Mouse (Mus musculus): Measurements from ENCODE around the gene Hist3h2a. TPM values are rescaled to one million over a fixed set of nuclear protein-coding genes. Genes with fewer than 3 reads are reported as not detected.
"Not testable (repeated sequence)": the region's sequence is repeated elsewhere in the genome, so short reads cannot be mapped to it uniquely, and the experiment has no call there.

The Hist3h2a gene
- polyA plus RNA-seq, 1 experiment from 2014 or later = 19.2 TPM

GRCm38 (mm10) chr11:58951210-58951609 lies 3.3 kb upstream of the Hist3h2a start:
- peaks cover 25% of the 10 kb centered on the region for H3K27me3 ChIP-seq (ENCODE audit: control insufficient read depth, insufficient read depth, low read length)
- H3K4me3 ChIP-seq (ENCODE audit: low read depth, low read length) = no peak overlapping the region
- ATAC-seq (ENCODE audit: insufficient number of reproducible peaks, low FRiP score, low TSS enrichment, low read depth) = no peak
- no peak for DNase-seq (ENCODE audit: low spot score)
- no peak overlapping the region for H3K9ac ChIP-seq (ENCODE audit: low read length)
- no peak overlapping the region for H3K27ac ChIP-seq (replicated peaks; ENCODE audit: low read depth, low read length)
- WGBS = 70% methylated on average over 5 of the region's 5 CpGs
- no peaks in the 10 kb centered on the region for H3K36me3 ChIP-seq (ENCODE audit: control insufficient read depth, insufficient read depth, low read length)
- H3K9me3 ChIP-seq (ENCODE audit: control insufficient read depth, low read length) = no peaks in the 10 kb centered on the region
- H3K4me2 ChIP-seq (ENCODE audit: low read depth, severe bottlenecking) = no peak overlapping the region
- H3K4me1 ChIP-seq (ENCODE audit: control insufficient read depth, insufficient read depth, low read length) = peaks cover 10% of the 10 kb centered on the region; the same call in 1 of the 2 replicates

- Histone ChIP-seq H3K4me1 (ENCODE audit: control insufficient read depth, insufficient read depth, low read length) (peaks cover 18% of the 10 kb centered on the region; the same call in 1 of the 2 replicates), H3K36me3 (ENCODE audit: control insufficient read depth, insufficient read depth, low read length) (no peaks in the 10 kb centered on the region; the same call in 1 of the 2 replicates), H3K4me3 (ENCODE audit: low read depth, low read length) (peak overlapping the region; percentile 82), H3K9ac (ENCODE audit: low read length) (peak overlapping the region; percentile 59), H3K4me2 (ENCODE audit: low read depth, severe bottlenecking) (peak overlapping the region; percentile 89), H3K27ac (replicated peaks; ENCODE audit: low read depth, low read length) (peak overlapping the region; percentile 55; the same call in 1 of the 2 replicates), H3K27me3 (ENCODE audit: control insufficient read depth, insufficient read depth, low read length) (peaks cover 18% of the 10 kb centered on the region), H3K9me3 (ENCODE audit: control insufficient read depth, low read length) (no peaks in the 10 kb centered on the region)
- no peak for ATAC-seq (ENCODE audit: insufficient number of reproducible peaks, low FRiP score, low TSS enrichment, low read depth)
- DNase-seq (ENCODE audit: low spot score) = peak; percentile 57
- 2% methylated on average over 33 of the region's 33 CpGs for WGBS
These were observed 925 bp upstream of the Hist3h2a start for GRCm38 (mm10) chr11:58953351-58954169.

- H3K27me3 ChIP-seq (ENCODE audit: control insufficient read depth, insufficient read depth, low read length) = peaks cover 20% of the 10 kb centered on the region
- H3K4me3 ChIP-seq (ENCODE audit: low read depth, low read length) = peak overlapping the region; percentile 82
These were observed 390 bp upstream of the Hist3h2a start for GRCm38 (mm10) chr11:58954170-58954419.

GRCm38 (mm10) chr11:58955143-58955867 lies 820 bp downstream of the Hist3h2a start:
- Histone ChIP-seq H3K27ac (replicated peaks; ENCODE audit: low read depth, low read length) (peak overlapping the region; percentile 96), H3K9me3 (ENCODE audit: control insufficient read depth, low read length) (no peaks in the 10 kb centered on the region), H3K9ac (ENCODE audit: low read length) (peak overlapping the region; percentile 90), H3K36me3 (ENCODE audit: control insufficient read depth, insufficient read depth, low read length) (no peaks in the 10 kb centered on the region; the same call in 1 of the 2 replicates), H3K4me2 (ENCODE audit: low read depth, severe bottlenecking) (peak overlapping the region; percentile 89), H3K27me3 (ENCODE audit: control insufficient read depth, insufficient read depth, low read length) (peaks cover 15% of the 10 kb centered on the region; the same call in 1 of the 2 replicates), H3K4me3 (ENCODE audit: low read depth, low read length) (peak overlapping the region; percentile 82), H3K4me1 (ENCODE audit: control insufficient read depth, insufficient read depth, low read length) (peaks cover 18% of the 10 kb centered on the region; the same call in 1 of the 2 replicates)
- ATAC-seq (ENCODE audit: insufficient number of reproducible peaks, low FRiP score, low TSS enrichment, low read depth) (peak; percentile 18; the same call in 1 of the 2 replicates), DNase-seq (ENCODE audit: low spot score) (peak; percentile 47)
- under 1% methylated on average over 20 of the region's 20 CpGs for WGBS

More at GRCm38 (mm10) chr11:58954170-58954419, 390 bp upstream of the Hist3h2a start:
- not testable (repeated sequence) for ATAC-seq (ENCODE audit: insufficient number of reproducible peaks, low FRiP score, low TSS enrichment, low read depth); H3K36me3 ChIP-seq (ENCODE audit: control insufficient read depth, insufficient read depth, low read length); H3K9me3 ChIP-seq (ENCODE audit: control insufficient read depth, low read length); DNase-seq (ENCODE audit: low spot score)
- H3K4me2 ChIP-seq (ENCODE audit: low read depth, severe bottlenecking) = peak overlapping the region; percentile 89
- WGBS = under 1% methylated on average over 17 of the region's 17 CpGs
- peak overlapping the region; percentile 55; the same call in 1 of the 2 replicates for H3K27ac ChIP-seq (replicated peaks; ENCODE audit: low read depth, low read length)
- H3K4me1 ChIP-seq (ENCODE audit: control insufficient read depth, insufficient read depth, low read length) = peaks cover 18% of the 10 kb centered on the region; the same call in 1 of the 2 replicates
- H3K9ac ChIP-seq (ENCODE audit: low read length) = peak overlapping the region; percentile 59

GRCm38 (mm10) chr11:58955868-58956257 lies 1.4 kb downstream of the Hist3h2a start:
- H3K36me3 ChIP-seq (ENCODE audit: control insufficient read depth, insufficient read depth, low read length) = no peaks in the 10 kb centered on the region; the same call in 1 of the 2 replicates
- H3K27me3 ChIP-seq (ENCODE audit: control insufficient read depth, insufficient read depth, low read length) = peaks cover 12% of the 10 kb centered on the region; the same call in 1 of the 2 replicates
- ATAC-seq (ENCODE audit: insufficient number of reproducible peaks, low FRiP score, low TSS enrichment, low read depth) (no peak), DNase-seq (ENCODE audit: low spot score) (no peak)
- H3K4me1 ChIP-seq (ENCODE audit: control insufficient read depth, insufficient read depth, low read length) = peaks cover 18% of the 10 kb centered on the region; the same call in 1 of the 2 replicates
- peak overlapping the region; percentile 89 for H3K4me2 ChIP-seq (ENCODE audit: low read depth, severe bottlenecking)
- no peaks in the 10 kb centered on the region for H3K9me3 ChIP-seq (ENCODE audit: control insufficient read depth, low read length)
- peak overlapping the region; percentile 82 for H3K4me3 ChIP-seq (ENCODE audit: low read depth, low read length)
- 36% methylated on average over 8 of the region's 8 CpGs for WGBS
- peak overlapping the region; percentile 90 for H3K9ac ChIP-seq (ENCODE audit: low read length)
- H3K27ac ChIP-seq (replicated peaks; ENCODE audit: low read depth, low read length) = no peak overlapping the region; the same call in 1 of the 2 replicates

GRCm38 (mm10) chr11:58957226-58957914 lies 2.9 kb downstream of the Hist3h2a start:
- no peak overlapping the region; the same call in 1 of the 2 replicates for H3K4me3 ChIP-seq (ENCODE audit: low read depth, low read length)
- DNase-seq (ENCODE audit: low spot score) (no peak), ATAC-seq (ENCODE audit: insufficient number of reproducible peaks, low FRiP score, low TSS enrichment, low read depth) (no peak)
- no peak overlapping the region for H3K4me2 ChIP-seq (ENCODE audit: low read depth, severe bottlenecking)
- 86% methylated on average over 5 of the region's 5 CpGs for WGBS
- H3K27ac ChIP-seq (replicated peaks; ENCODE audit: low read depth, low read length) = no peak overlapping the region
- peaks cover 16% of the 10 kb centered on the region for H3K27me3 ChIP-seq (ENCODE audit: control insufficient read depth, insufficient read depth, low read length)
- H3K9ac ChIP-seq (ENCODE audit: low read length) = no peak overlapping the region
- no peaks in the 10 kb centered on the region; the same call in 1 of the 2 replicates for H3K36me3 ChIP-seq (ENCODE audit: control insufficient read depth, insufficient read depth, low read length)
- peaks cover 18% of the 10 kb centered on the region; the same call in 1 of the 2 replicates for H3K4me1 ChIP-seq (ENCODE audit: control insufficient read depth, insufficient read depth, low read length)
- no peaks in the 10 kb centered on the region for H3K9me3 ChIP-seq (ENCODE audit: control insufficient read depth, low read length)

- Histone ChIP-seq H3K27me3 (ENCODE audit: control insufficient read depth, insufficient read depth, low read length) (peaks cover 22% of the 10 kb centered on the region), H3K9ac (ENCODE audit: low read length) (no peak overlapping the region)
- no peak for ATAC-seq (ENCODE audit: insufficient number of reproducible peaks, low FRiP score, low TSS enrichment, low read depth)
These were observed 4.1 kb downstream of the Hist3h2a start for GRCm38 (mm10) chr11:58958536-58958935.

More at GRCm38 (mm10) chr11:58958536-58958935, 4.1 kb downstream of the Hist3h2a start:
- no peak overlapping the region for H3K4me3 ChIP-seq (ENCODE audit: low read depth, low read length)
- DNase-seq (ENCODE audit: low spot score) = no peak
- no peaks in the 10 kb centered on the region for H3K9me3 ChIP-seq (ENCODE audit: control insufficient read depth, low read length)
- no peak overlapping the region for H3K4me2 ChIP-seq (ENCODE audit: low read depth, severe bottlenecking)
- 88% methylated on average over 6 of the region's 6 CpGs for WGBS
- H3K36me3 ChIP-seq (ENCODE audit: control insufficient read depth, insufficient read depth, low read length) = no peaks in the 10 kb centered on the region; the same call in 1 of the 2 replicates
- H3K4me1 ChIP-seq (ENCODE audit: control insufficient read depth, insufficient read depth, low read length) = peaks cover 15% of the 10 kb centered on the region; the same call in 1 of the 2 replicates
- H3K27ac ChIP-seq (replicated peaks; ENCODE audit: low read depth, low read length) = no peak overlapping the region

Measured in limb, embryonic 11.5 days (tissue).